Mouse (Mus musculus) olfactory bulb, adult 2 months (tissue): ENCODE data around the gene Stip1.

ENCODE experiments used
- CTCF ChIP-seq: fragments of 200-500 bp; IDR thresholded peaks from 2 replicates; pipeline ENCODE4 v1.5.1; 2012; ENCODE audit warnings: low read depth, mild to moderate bottlenecking, low read length, moderate library complexity; ENCODE audit not compliant: insufficient read depth
- POLR2A ChIP-seq: fragments of 200-500 bp; IDR thresholded peaks from 2 replicates; pipeline ENCODE4 v1.6.1; 2012; ENCODE audit warnings: mild to moderate bottlenecking, low read depth, low read length, moderate library complexity; ENCODE audit not compliant: insufficient read depth

GRCm38 (mm10) chr19:6979001-6979479 is 60.7 kb downstream of the Stip1 start:
- TF ChIP-seq POLR2A = no peak
- TF ChIP-seq CTCF = no peak
